Mouse (Mus musculus) left cerebral cortex, adult 11 months (tissue): ENCODE measurements around the gene Rassf1.

Experiments used
- DNase-seq: peaks from one replicate; pipeline ENCODE4 v3.0.0; 2022; ENCODE audit warnings: low spot score

The Rassf1 gene

DNA sequence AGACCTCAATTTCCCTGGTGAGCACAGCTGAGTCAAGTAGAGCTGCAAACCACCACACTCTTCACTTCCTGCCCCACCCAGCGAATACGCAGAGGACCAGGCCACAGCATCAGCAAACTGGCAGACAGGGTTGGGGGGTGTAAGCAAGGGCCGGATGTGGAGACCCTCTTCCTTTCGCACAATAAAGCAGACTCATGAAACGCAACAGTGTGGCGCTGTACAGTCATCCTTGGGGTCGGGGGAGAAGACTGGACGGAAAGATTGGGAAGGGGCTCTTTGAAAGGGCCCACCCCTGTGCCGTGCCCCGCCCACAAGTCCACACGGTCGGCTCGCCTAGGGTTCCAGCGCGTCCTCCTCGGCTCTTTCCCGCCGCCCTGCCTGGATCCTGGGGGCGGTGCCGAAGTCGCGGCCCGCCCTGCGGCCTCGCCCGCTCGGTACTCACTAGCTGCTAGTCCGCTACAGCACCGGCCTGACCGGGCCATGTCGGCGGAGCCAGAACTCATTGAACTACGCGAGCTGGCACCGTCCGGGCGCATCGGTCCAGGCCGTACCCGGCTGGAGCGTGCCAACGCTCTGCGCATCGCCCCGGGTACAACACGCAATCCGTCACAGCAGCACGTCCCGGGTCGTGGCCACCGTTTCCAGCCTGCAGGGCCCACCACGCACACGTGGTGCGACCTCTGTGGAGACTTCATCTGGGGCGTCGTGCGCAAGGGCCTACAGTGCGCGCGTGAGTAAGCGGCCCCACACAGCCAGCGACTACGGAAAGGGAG, at the start of gene Rassf1:
Rassf1 (plus strand) TSS at position 439 of the 773 bp plus-strand sequence.
- no peak for DNase-seq

DNA sequence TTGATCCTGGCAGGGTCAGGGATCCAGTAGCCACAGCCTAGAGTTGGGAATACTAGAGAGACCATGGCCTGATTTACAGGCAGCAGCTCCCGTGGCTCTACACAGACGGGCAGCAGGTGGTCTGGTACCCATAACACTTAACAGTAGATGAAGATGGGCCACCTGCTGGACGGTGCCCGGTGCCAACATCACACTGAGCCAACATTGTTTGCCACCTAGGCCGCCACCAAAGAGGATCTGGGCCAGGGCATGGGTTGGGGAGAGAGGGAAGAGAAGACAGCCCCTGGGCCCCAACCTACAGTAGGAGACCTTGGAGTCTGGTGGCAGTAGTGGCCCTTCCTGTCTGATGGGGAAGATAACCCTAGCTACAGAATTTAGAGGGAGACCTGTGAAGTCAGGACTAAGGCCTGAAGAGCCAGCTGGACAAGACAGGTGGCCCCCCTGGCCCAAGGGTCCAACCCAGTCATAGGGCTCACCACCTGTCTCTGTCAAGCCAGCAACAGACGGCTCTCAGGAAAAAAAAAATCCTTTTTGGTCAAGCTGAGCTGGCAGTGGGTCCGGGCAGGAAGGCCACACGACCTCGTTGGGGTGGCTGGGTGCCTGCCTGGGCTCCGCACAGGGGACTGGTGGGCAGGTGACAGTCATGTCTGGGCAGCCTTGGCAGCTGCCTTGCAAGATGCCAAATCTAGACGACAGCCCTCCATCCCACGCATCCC, 49.1 kb upstream of the Rassf1 start:
- DNase-seq, result no peak

DNA sequence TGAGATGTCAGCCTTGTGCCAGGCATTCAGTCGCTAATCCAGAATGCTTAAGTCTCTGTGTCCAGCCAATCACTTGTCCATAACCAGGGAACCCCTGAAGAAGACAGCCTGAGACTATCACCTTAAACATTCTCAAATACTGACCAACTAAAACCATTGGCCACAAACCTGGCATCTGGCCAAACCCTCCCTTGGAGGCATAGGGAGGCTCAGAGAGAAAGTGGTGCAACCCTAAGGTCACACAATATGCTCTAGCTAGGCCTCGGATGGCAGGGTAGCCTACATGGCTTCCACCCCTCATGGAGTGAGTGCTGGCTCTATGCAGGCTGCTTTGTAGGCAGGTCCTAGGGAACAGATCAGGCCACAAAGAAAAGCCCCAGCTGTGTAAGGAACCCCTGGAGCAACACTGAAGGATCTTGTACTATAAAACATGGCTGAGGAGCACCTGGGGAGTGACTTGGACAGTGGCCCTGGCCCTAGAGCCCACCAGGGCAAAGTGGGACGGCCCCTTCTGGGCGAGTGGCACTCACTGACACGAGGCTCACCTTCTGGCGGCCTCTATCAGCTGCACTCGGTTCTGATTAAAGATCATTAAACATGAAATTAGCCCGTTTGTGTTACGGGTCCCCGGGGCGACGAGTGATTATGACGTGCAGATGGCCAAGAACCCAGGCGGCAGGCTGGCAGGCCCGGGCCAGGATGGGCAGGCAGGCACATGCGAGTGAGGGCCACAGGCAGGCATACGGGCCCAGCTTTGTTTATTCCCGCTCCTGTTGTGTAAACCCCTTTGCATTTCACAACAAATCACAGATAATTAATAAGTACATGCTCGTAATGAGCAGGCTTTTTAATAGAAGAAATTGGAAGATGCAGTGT, 46.5 kb upstream of the Rassf1 start:
- no peak for DNase-seq

DNA sequence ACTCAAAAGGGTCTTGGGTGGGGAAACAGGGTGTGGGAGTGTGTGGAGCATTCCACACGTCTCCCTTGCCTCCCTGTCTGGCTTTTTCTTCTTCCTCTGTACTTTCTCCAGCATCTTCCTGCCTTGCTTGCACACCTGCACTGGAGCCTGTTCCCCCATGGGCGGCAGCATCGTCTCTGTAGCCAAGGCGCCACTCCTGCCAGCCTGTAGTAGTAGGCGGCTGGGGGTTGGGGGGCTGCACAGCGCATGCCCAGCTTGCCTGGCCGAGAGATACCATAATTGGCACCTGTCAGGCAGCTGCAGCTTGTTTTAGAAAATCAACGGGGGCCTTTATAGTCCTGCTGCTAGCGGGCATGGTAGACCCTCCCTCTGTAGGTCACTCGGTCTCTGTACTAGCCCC, 43.1 kb upstream of the Rassf1 start:
- peak; percentile 43 for DNase-seq

DNA sequence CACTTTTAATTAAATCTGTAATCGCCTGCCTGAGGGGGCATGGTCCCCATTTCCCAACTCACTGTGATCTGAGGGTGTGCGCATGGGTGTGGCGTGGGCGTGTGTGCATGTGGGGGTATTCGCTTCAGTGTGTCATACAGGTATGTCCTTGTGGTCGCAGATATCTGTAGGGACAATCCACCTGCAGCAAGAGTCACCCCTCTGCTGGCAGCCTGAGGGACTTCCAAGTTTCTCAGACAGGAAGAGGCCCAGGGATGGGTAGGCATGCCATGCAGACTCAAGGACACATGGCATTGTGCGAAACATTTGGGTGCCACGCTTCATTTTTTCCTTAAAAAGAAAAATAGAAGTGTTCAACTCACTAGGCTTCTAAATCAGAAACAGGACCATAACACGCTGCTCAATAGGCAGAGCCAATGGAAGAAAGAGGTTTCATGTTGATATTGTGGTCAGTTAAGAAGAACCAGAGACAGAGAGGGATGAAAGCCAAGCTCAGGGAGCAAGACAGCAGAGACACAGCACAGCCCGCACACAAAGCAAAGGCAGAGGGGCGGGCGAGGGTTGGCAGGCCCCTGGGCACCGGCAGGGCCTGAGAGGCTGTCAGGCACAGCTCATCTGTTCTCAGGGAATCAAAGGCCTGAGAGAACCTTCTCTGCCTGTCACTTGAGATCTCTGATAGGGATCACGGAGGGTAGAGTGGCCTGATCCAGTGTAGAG, 40.8 kb upstream of the Rassf1 start:
- DNase-seq, result no peak

DNA sequence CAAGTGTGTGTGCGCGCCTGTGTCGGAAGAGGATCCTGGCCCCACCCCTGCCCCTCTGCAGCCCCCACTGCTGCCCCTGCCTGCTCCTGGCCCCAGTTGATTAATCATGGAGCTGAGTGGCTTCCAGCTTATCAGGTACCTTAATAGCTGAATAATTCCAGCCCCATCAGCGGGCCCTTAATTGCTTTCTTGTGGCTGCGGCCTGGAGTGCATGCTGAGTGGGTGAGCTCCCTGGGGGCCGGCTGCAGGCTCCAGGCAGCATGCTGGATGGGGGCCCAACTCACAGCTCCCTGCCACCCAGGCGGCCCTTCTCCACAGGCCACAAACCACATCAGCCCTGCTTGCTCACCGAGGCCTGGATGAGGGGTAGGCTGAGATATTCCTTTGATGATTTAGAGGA, 39.9 kb upstream of the Rassf1 start:
- DNase-seq, result no peak

DNA sequence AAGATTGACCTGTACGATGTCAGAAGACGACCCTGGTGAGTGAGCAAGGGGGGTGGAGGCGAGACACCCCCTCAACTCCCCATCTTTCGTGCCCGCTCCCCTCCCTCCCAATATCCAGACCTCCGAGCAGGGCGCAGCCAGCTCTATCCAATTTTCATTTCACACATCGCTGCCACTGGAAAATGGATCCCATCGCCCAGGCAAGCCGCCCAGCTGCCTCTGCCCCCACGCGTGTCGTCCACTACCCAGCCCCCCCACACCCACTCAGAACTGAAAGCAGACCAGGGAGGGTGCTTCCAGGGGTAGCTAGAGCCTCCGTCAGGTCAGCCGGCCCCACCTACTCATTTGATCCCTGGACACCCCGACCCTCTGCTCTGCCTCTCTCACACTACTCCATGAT, 39.0 kb upstream of the Rassf1 start:
- no peak for DNase-seq

DNA sequence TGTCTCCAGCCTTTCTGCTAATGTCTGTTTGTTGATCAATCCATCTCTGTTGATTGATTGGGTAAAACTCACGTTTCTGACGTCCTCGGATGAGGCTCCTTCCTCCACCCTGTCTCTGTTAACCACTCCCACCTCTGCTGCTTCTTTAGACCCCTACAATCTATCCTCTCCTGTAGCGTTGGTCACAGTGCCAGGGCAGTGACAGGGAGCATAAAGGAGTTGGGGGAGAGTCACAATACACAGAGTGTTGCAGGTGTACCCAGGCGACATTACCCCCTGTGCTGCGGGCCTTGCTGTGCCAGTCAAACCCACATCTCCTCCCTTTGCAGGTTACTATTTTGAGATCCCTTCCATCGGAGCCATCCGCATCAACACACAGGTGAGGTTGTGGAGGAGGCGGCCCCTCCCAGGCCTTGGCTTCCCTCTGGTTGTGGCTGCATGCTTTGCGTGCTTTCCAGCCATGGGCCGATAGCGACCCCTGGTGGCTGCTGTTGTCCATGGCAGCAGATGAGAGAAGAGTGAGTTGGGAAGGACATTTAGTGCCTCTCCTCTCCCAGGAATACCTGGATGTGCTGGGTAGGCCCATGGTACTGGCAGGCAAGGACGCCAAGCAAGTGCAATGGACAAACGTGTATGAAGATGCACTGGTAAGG, 36.9 kb upstream of the Rassf1 start:
- DNase-seq, result peak; percentile 64

DNA sequence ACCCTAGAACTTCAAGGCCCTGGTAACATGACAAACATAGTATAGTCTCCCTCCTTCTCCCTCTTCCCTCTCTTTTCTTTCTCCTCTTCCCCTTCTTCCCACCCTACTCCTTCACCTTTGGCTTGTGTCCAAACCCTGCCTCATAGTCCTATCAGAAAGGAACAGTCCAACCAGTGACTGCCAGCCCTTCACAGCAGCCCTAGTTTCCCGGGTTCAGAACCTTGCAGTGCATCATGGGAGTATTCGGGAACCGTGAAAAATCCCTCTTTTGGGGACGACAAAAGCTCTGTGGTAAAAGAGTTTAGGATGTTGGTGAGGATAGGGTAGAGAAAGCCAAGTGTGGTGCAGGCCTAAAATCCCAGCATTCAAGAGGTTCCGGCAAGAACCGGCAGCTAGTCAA, 31.0 kb upstream of the Rassf1 start:
- DNase-seq, result no peak

DNA sequence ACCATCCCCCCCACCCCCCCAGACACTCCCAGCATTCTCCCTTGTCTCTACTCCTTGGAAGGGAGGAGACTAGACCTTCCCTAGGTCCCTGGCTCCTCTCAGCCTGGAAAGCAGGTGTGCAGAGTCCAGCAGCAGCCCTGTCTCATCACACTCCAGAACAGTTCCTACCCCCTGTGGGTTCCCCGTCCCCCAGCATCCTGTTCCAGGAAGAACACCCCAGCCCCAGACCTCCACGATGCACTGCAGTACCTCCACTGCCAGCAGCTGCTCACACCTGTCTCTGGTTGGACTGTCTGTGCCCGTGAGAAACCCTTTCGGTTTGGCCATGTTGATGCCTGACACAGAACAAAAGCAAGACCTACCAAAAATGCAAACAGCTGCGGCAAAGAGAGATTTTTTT, 30.2 kb upstream of the Rassf1 start:
- no peak for DNase-seq

DNA sequence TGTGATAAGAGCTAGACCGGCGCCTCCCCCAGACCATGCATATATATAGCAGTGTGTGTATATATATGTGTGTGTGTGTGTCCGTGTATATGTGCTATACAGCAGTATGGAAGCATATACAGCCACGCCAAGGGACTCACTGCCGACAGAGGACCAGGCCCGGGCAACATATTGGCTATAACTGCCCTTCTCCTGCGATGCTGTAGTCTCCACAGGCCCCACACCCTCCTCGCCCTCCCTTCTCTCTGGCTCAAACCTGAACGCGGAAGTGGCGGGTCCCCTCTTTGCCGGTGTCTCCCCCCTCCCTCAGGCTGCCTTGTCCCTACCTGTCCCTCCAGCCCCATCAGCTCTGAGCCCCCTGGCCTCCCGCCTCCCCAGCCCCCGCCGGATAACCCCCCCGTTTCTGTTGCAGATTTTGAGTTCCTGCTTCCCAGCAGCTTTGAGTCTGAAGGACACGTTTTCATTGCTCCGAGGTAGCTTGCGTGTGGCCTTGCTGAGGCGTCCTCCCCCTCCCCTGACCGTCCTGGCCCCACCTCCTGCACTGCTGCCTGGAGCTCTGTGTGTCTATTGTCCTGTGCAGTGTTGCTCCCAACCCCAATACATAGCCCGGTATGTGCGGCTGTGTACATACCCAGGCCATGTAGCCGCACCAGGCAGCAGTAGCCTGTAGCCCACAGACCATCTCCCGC, 29.5 kb upstream of the Rassf1 start:
- DNase-seq, result no peak

DNA sequence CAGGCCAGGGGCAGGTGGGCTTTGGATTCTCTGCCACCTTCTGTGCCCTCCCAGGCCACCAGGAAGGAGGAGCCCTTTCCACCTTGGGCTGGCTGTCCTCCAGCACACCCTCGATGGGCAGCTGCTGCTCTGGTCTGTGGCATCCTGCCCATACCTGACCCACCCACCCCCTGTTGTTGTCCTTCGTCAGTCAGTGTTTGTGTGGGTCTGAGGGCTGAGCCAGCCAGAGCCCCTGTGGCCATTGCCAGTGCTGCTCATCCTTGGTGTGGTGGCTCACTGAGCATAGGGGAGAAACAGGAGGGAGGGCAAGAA, 29.0 kb upstream of the Rassf1 start:
- no peak for DNase-seq

DNA sequence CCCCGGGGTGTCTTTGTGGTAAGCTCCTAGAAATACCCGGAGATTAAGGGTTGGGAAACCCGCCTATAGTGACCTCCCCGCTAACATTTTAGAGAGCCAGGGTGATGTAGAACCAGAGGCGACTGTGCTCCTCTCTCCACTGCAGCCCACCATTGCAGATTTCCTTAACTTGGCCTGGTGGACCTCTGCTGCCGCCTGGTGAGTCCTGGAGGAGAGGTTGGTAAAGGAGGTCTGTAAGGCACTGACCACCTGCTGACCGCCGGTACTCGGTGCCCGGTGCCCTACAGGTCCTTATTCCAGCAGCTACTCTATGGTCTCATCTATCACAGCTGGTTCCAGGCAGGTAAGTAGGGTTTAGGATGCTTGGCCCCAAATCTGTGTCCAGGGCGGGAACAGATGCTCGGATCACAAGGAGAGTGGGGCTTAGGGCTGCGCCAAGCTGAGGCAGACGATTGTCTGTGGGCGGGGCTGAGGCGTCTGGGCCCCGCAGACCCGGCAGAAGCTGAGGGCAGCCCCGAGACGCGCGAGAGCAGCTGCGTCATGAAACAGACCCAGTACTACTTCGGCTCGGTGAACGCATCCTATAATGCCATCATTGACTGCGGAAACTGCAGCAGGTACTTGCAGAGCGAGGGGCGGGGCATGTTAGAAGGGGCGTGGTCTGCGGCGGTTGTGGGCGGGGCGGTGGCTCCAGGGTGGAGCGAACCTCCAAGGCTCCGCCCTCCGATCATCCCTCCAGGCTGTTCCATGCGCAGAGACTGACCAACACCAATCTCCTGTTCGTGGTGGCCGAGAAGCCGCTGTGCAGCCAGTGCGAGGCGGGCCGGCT, 24.9 kb upstream of the Rassf1 start:
- no peak for DNase-seq

DNA sequence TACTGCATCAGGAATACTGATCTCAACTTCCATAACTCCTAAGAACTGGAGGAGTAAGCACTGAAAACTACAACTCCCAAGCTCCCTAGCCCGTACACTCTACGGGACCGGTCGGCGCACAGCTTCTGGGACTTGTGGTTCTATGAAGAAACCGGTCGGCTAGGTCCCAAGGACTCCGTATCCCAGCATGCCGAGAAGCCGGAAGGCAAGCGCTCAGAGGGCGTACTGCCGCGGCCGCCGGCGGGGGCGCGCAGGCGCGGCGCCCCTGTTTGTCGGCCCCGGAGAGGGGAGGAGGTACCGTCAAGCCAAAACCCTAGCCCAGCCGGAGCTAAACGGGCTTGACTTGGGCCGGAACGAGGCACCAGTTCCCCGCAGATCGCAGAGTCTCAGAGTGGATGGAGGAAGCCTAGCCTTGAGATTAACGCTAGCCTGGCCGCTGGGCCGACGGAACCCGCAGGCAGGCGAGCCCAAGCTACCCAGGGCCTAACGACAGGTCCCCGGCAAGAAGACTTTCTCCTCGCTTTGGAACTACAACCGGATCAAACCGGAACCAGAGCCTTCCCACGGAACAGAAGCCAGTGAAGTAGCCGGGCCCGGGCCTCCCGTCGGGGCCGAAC, 17.5 kb upstream of the Rassf1 start, which contains the start of gene Tmem115:
Tmem115 (plus strand) TSS at position 155 of the 617 bp plus-strand sequence.
- peak; percentile 94 for DNase-seq

DNA sequence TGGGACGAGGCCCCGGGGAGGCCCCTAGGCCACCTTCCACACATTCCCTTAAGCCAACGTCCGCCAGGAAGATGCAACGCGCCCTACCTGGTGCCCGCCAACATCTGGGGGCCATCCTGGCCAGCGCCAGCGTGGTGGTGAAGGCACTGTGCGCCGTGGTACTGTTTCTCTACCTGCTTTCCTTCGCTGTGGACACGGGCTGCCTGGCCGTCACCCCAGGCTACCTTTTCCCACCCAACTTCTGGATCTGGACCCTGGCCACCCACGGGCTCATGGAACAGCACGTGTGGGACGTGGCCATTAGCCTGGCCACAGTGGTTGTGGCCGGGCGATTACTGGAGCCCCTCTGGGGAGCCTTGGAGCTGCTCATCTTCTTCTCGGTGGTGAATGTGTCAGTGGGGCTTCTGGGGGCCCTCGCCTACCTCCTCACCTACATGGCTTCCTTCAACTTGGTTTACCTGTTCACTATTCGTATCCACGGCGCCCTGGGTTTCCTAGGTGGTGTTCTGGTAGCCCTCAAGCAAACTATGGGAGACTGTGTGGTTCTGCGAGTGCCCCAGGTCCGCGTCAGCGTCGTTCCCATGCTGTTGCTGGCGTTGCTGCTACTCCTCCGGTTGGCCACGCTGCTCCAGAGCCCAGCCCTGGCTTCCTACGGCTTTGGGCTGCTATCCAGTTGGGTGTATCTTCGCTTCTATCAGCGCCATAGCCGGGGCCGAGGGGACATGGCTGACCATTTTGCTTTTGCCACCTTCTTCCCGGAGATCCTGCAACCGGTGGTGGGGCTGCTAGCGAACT, 16.8 kb upstream of the Rassf1 start:
- no peak for DNase-seq

DNA sequence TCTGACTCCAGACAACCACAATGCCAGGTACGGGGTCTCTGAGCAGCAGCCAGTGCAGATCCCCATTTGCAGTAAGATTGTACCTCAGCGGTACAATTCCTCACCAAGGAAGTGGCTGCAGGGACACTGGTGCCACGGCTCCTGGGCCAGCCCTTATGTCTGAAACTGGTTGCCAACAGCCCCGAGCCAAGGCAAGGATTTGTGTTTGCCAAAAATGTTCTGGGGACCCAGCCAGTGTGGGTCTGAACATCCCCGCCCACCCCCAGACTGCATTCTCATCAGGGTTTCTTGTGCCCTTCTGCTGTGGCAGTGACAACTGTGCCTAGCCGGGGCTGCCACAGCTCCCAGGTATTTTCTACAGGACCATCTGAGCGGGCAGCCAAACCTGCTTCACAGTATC, 13.1 kb upstream of the Rassf1 start:
- DNase-seq, result no peak

DNA sequence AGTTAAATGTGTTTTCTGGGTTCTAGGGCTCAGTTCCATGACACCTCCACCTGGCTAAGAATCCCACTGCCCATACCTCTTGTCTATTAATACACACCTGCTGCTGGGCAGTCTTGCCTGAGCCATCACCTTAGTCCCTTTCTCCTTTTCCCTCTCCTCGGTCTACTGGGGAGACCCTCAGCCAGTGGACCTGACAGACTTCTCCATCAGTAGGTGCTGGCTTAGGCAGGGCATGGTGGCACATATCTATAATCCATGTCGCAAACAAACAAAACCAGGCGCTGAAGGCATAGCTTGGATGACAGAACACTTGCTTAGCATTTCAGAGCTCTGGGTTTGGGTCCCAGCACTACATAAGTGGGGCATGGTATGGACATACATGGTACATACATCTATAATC, 12.6 kb upstream of the Rassf1 start:
- no peak for DNase-seq

DNA sequence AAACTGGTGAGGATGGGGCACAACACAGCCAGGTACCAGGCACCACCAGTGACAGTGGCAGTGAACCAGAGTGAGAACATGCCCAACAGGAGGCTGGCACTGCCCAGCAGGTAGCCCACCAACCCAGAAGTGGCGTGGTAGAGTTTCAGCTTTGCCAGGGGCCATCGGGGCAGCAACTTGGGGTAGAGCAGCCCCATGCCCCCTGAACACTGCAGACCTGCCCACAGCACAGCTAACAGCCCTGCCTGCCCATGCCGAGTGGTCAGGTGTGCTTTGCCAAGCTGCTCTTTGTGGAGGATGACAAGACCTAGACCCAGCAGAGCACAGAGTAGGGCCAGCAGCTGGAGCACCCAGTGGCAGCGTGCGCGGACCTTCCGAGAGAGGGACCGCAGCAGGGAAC, 11.4 kb upstream of the Rassf1 start:
- DNase-seq, result no peak

DNA sequence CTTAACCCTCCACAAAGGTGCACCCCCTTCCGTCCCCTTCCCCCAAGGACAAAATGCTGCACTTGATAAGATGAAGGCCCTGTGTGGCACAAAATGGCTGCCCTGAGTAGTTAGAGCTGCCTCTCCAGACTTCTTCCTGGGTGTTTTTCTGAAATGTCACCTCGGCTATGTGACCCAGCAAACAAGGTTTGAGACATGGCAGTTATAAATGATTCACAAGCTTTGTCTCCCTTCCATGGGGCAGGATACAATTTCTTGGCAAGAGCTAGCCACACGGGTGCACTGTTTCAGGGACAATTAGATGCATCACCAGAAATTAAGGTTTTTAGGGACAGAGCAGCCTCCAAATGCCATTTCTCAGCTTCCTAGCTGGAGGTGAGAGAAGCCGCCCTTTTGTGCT, 10.9 kb upstream of the Rassf1 start:
- no peak for DNase-seq
